Mouse (Mus musculus) kidney, adult 2 months (tissue): ENCODE data around the gene Maco1.

Source experiments
- CTCF ChIP-seq: fragments of 200-500 bp; conservative IDR thresholded peaks from 2 replicates; pipeline ENCODE4 v1.5.1; 2011; ENCODE audit warnings: low read depth, mild to moderate bottlenecking, control low read depth, low read length, moderate library complexity, mixed read lengths; ENCODE audit not compliant: insufficient read depth, insufficient read length
- POLR2A ChIP-seq: fragments of 200-500 bp; IDR thresholded peaks from one replicate; pipeline ENCODE4 v1.6.1; 2011; ENCODE audit warnings: low read depth, low read length, control low read depth

- TF ChIP-seq CTCF = no peak
- TF ChIP-seq POLR2A = no peak
Observed at GRCm38 (mm10) chr4:134766277-134766676, 86.9 kb downstream of the Maco1 start.
